Mouse (Mus musculus): Measurements from ENCODE around the gene Mid1ip1. TPM values are rescaled to one million over a fixed set of nuclear protein-coding genes. Genes with fewer than 3 reads are reported as not detected.

The Mid1ip1 gene
- total and polyA plus RNA-seq, 3 experiments, result 41.2 to 60.1 TPM; not detected in 1

- TF ChIP-seq MAZ (IDR thresholded peaks at IDR 0.05; ENCODE audit: low read depth, low read length) (peak; percentile 73), POLR2AphosphoS2 (IDR thresholded peaks at IDR 0.05; ENCODE audit: low read length) (no peak), HCFC1 (IDR thresholded peaks at IDR 0.05; ENCODE audit: low read depth, low read length) (no peak), ETS1 (IDR thresholded peaks at IDR 0.05; ENCODE audit: low read depth, low read length) (peak; percentile 65), TAL1 (IDR thresholded peaks at IDR 0.05; ENCODE audit: low read length) (peak; percentile 30; the same call in 1 of the 2 replicates), UBTF (IDR thresholded peaks at IDR 0.05; ENCODE audit: borderline replicate concordance, insufficient read depth, low read depth, low read length) (no peak), POLR2A (IDR thresholded peaks at IDR 0.05; ENCODE audit: control insufficient read depth in 1 of 2, insufficient read depth in 1 of 2, low read depth in 1 of 2, low read length in 2 of 2, poor library complexity in 1 of 2) (peak in 1 of 2 experiments; percentile 40; a peak in 1 of 4 replicates), BHLHE40 (IDR thresholded peaks at IDR 0.05; ENCODE audit: borderline replicate concordance, low read depth, low read length) (0 out of 2 replicates have a peak, but pooled peaks have one; percentile 48), GATA1 (IDR thresholded peaks at IDR 0.05; ENCODE audit: low read depth, low read length) (peak; percentile 72), CHD1 (IDR thresholded peaks at IDR 0.05; ENCODE audit: low read depth, low read length) (no peak), USF2 (IDR thresholded peaks at IDR 0.05; ENCODE audit: borderline replicate concordance in 1 of 2, insufficient read depth in 1 of 2, low read depth in 1 of 2, low read length in 2 of 2) (no peak), SIN3A (IDR thresholded peaks at IDR 0.05; ENCODE audit: low read length) (peak; percentile 47; the same call in 1 of the 2 replicates), MAX (IDR thresholded peaks at IDR 0.05; ENCODE audit: low read length) (no peak), ZKSCAN1 (IDR thresholded peaks at IDR 0.05; ENCODE audit: low read depth, low read length) (no peak), MYC (IDR thresholded peaks at IDR 0.05; ENCODE audit: low read depth, low read length) (no peak), USF1 (IDR thresholded peaks at IDR 0.05; ENCODE audit: low read depth, low read length) (no peak), ZC3H11A (IDR thresholded peaks at IDR 0.05; ENCODE audit: low read depth, low read length) (no peak), ZNF384 (IDR thresholded peaks at IDR 0.05; ENCODE audit: low read depth, low read length) (peak; percentile 94), MXI1 (IDR thresholded peaks at IDR 0.05; ENCODE audit: low read depth, low read length) (peak; percentile 49; the same call in 1 of the 2 replicates), POLR2AphosphoS5 (IDR thresholded peaks at IDR 0.05; ENCODE audit: borderline replicate concordance, low read depth, low read length) (no peak), EP300 (IDR thresholded peaks at IDR 0.05; ENCODE audit: low read depth in 1 of 2, low read length in 2 of 2) (peak; percentile 52 to 73; a peak in 3 of 4 replicates), SMC3 (IDR thresholded peaks at IDR 0.05; ENCODE audit: low read depth, low read length) (no peak; the same call in 1 of the 2 replicates), TCF12 (IDR thresholded peaks at IDR 0.05; ENCODE audit: low read depth, low read length) (peak; percentile 66), GABPA (IDR thresholded peaks at IDR 0.05; ENCODE audit: low read depth, low read length) (no peak)
Measured at GRCm38 (mm10) chrX:10720391-10720790, 5.6 kb downstream of the Mid1ip1 start (continued).

GRCm38 (mm10) chrX:10724571-10724970 is 9.8 kb downstream of the Mid1ip1 start:
- no peaks in the 10 kb centered on the region for H3K27me3 ChIP-seq (ENCODE audit: control insufficient read depth in 1 of 2, insufficient read depth in 2 of 2, low read length in 2 of 2)
- H3K4me1 ChIP-seq (ENCODE audit: control insufficient read depth in 1 of 2, insufficient read depth in 2 of 2, low read length in 2 of 2), result peaks cover 9 to 14% of the 10 kb centered on the region in 2 experiments
- DNase-seq (ENCODE audit: low read depth, low spot score), result no peak
- peaks cover 0 to 18% of the 10 kb centered on the region in 2 experiments; a peak in 2 of 4 replicates for H3K36me3 ChIP-seq (ENCODE audit: control insufficient read depth in 1 of 2, insufficient read depth in 2 of 2, low read length in 2 of 2)
- TF ChIP-seq SIN3A (IDR thresholded peaks at IDR 0.05; ENCODE audit: low read length) (no peak), ZNF384 (IDR thresholded peaks at IDR 0.05; ENCODE audit: low read depth, low read length) (no peak), ETS1 (IDR thresholded peaks at IDR 0.05; ENCODE audit: low read depth, low read length) (no peak), MXI1 (IDR thresholded peaks at IDR 0.05; ENCODE audit: low read depth, low read length) (no peak), GATA1 (IDR thresholded peaks at IDR 0.05; ENCODE audit: low read depth, low read length) (no peak), UBTF (IDR thresholded peaks at IDR 0.05; ENCODE audit: borderline replicate concordance, insufficient read depth, low read depth, low read length) (no peak), USF2 (IDR thresholded peaks at IDR 0.05; ENCODE audit: borderline replicate concordance in 1 of 2, insufficient read depth in 1 of 2, low read depth in 1 of 2, low read length in 2 of 2) (no peak), MAZ (IDR thresholded peaks at IDR 0.05; ENCODE audit: low read depth, low read length) (no peak), MAFK (IDR thresholded peaks at IDR 0.05; ENCODE audit: borderline replicate concordance, low read depth, low read length) (no peak), JUND (IDR thresholded peaks at IDR 0.05; ENCODE audit: low read depth, low read length) (no peak), SMC3 (IDR thresholded peaks at IDR 0.05; ENCODE audit: low read depth, low read length) (no peak), MYC (IDR thresholded peaks at IDR 0.05; ENCODE audit: low read depth, low read length) (no peak), ELF1 (IDR thresholded peaks at IDR 0.05; ENCODE audit: low read depth, low read length) (no peak)
- no peak overlapping the region for H3K9ac ChIP-seq (ENCODE audit: control insufficient read depth, low read depth, low read length, poor library complexity, severe bottlenecking)
- no peak overlapping the region for H3K4me3 ChIP-seq (ENCODE audit: control insufficient read depth in 1 of 2, insufficient read depth in 1 of 2, low read depth in 2 of 2, low read length in 2 of 2)
- no peak overlapping the region for H3K27ac ChIP-seq (ENCODE audit: control insufficient read depth, low read depth, low read length)
- H3K9me3 ChIP-seq (replicated peaks; ENCODE audit: insufficient read depth, low read length), result no peaks in the 10 kb centered on the region
- no peaks in the 10 kb centered on the region for H3K79me2 ChIP-seq (ENCODE audit: control insufficient read depth, insufficient read depth, low read length, poor library complexity)

All from MEL (cell line).